Mouse (Mus musculus) CH12.LX (cell line): Measurements from ENCODE around the gene Pdcd2. TPM values are rescaled to one million over a fixed set of nuclear protein-coding genes. Genes with fewer than 3 reads are reported as not detected.
A peak's percentile ranks its signal among the peaks of the same experiment; 100 is the strongest.
"Not testable (repeated sequence)": the region's sequence is repeated elsewhere in the genome, so short reads cannot be mapped to it uniquely, and the experiment has no call there.

ENCODE experiments used
- DNase-seq: peaks from one replicate; pipeline ENCODE4 v3.0.0-alpha.2; 2013; ENCODE audit errors: extremely low read depth
- H3K27ac ChIP-seq: 2 replicates; pipeline ENCODE4 v1.5.1; 2012; ENCODE audit warnings: low read depth, mild to moderate bottlenecking, control low read depth, moderate library complexity; ENCODE audit not compliant: insufficient read depth
- H3K27me3 ChIP-seq: replicated peaks from 2 replicates; pipeline ENCODE3; 2012; ENCODE audit warnings: inconsistent platforms
- H3K36me3 ChIP-seq, 2 experiments: replicated peaks in 1 of 2; 2 replicates each; pipeline versions ENCODE3 to v1.6.1; 2012; ENCODE audit warnings: inconsistent platforms in 1 of 2, low read length in 1 of 2, mild to moderate bottlenecking in 1 of 2, mixed read lengths in 1 of 2, moderate library complexity in 1 of 2; ENCODE audit not compliant: control insufficient read depth in 1 of 2, insufficient read depth in 1 of 2
- H3K4me1 ChIP-seq, 2 experiments: 2 replicates each; pipeline ENCODE4 v1.6.1; 2012; ENCODE audit warnings: inconsistent platforms in 1 of 2, moderate library complexity in 1 of 2; ENCODE audit not compliant: insufficient read depth in 2 of 2, control insufficient read depth in 1 of 2
- H3K4me2 ChIP-seq: 2 replicates; pipeline ENCODE4 v1.6.1; 2012; ENCODE audit warnings: low read depth, mild to moderate bottlenecking, control low read depth; ENCODE audit not compliant: poor library complexity, insufficient read depth, severe bottlenecking
- H3K4me3 ChIP-seq, 3 experiments: fragments of 150-350 bp in 1 of 3; sonication (generic) in 1 of 3; replicated peaks in 1 of 3; 2 replicates each; pipeline versions ENCODE3 to v1.5.1; 2011 to 2012; ENCODE audit warnings: low read depth in 2 of 3, low read length in 2 of 3, mild to moderate bottlenecking in 2 of 3, moderate library complexity in 2 of 3, control low read depth in 1 of 3, improper control_type of control experiment in 1 of 3, inconsistent platforms in 1 of 3, mixed read lengths in 1 of 3; ENCODE audit not compliant: poor library complexity in 1 of 3
- H3K79me2 ChIP-seq: replicated peaks from 2 replicates; pipeline ENCODE4 v1.6.1; 2012; ENCODE audit warnings: mild to moderate bottlenecking, moderate library complexity; ENCODE audit not compliant: control insufficient read depth, poor library complexity, insufficient read depth, severe bottlenecking; ENCODE audit errors: extremely low read depth
- H3K9ac ChIP-seq: 2 replicates; pipeline ENCODE4 v1.6.1; 2012; ENCODE audit warnings: low read depth, mild to moderate bottlenecking, control low read depth, moderate library complexity; ENCODE audit not compliant: insufficient read depth
- H3K9me3 ChIP-seq: replicated peaks from 2 replicates; pipeline ENCODE3; 2012; ENCODE audit warnings: low read length, inconsistent platforms, mixed read lengths
- CHD1 ChIP-seq: IDR thresholded peaks from 2 replicates; pipeline ENCODE4 v1.6.1; 2012; ENCODE audit warnings: low read depth, low read length, improper control_type of control experiment, inconsistent platforms
- CTCF ChIP-seq, 2 experiments: IDR thresholded peaks in 1 of 2; conservative IDR thresholded peaks in 1 of 2; 2 replicates each; pipeline ENCODE4 v1.5.1; 2011 to 2012; ENCODE audit warnings: low read depth in 2 of 2, low read length in 2 of 2, improper control_type of control experiment in 1 of 2, inconsistent platforms in 1 of 2, mild to moderate bottlenecking in 1 of 2, moderate library complexity in 1 of 2
- GABPA ChIP-seq: IDR thresholded peaks from 2 replicates; pipeline ENCODE4 v1.6.1; 2012; ENCODE audit warnings: low read depth, low read length, improper control_type of control experiment, inconsistent platforms; ENCODE audit not compliant: insufficient replicate concordance
- HCFC1 ChIP-seq: IDR thresholded peaks from 2 replicates; pipeline ENCODE4 v1.6.1; 2012; ENCODE audit warnings: low read depth, mild to moderate bottlenecking, inconsistent platforms, low read length, improper control_type of control experiment
- IRF4 ChIP-seq: IDR thresholded peaks from 2 replicates; pipeline ENCODE4 v1.6.1; 2014; ENCODE audit warnings: low read depth, mild to moderate bottlenecking, inconsistent platforms, low read length, improper control_type of control experiment
- JUN ChIP-seq: IDR thresholded peaks from 2 replicates; pipeline ENCODE4 v1.6.1; 2011; ENCODE audit warnings: low read depth, mild to moderate bottlenecking, low read length, improper control_type of control experiment, moderate library complexity; ENCODE audit not compliant: insufficient read depth
- JUND ChIP-seq: conservative IDR thresholded peaks from 2 replicates; pipeline ENCODE4 v1.6.1; 2011; ENCODE audit warnings: low read depth, low read length, improper control_type of control experiment
- MAZ ChIP-seq: IDR thresholded peaks from 2 replicates; pipeline ENCODE4 v1.6.1; 2012; ENCODE audit warnings: low read depth, mild to moderate bottlenecking, inconsistent platforms, low read length, improper control_type of control experiment, moderate library complexity
- MEF2A ChIP-seq: IDR thresholded peaks from 2 replicates; pipeline ENCODE4 v1.6.1; 2014; ENCODE audit warnings: low read depth, mild to moderate bottlenecking, inconsistent platforms, low read length, improper control_type of control experiment, borderline replicate concordance
- MYC ChIP-seq: IDR thresholded peaks from 2 replicates; pipeline ENCODE4 v1.6.1; 2011; ENCODE audit warnings: low read depth, mild to moderate bottlenecking, improper control_type of control experiment, low read length
- NRF1 ChIP-seq: IDR thresholded peaks from 2 replicates; pipeline ENCODE4 v1.6.1; 2014; ENCODE audit warnings: low read depth, mild to moderate bottlenecking, inconsistent platforms, low read length, improper control_type of control experiment, moderate library complexity
- PAX5 ChIP-seq: IDR thresholded peaks from 2 replicates; pipeline ENCODE4 v1.6.1; 2012; ENCODE audit warnings: low read length, inconsistent platforms, mixed read lengths
- POLR2AphosphoS2 ChIP-seq: IDR thresholded peaks from 2 replicates; pipeline ENCODE4 v1.6.1; 2011; ENCODE audit warnings: low read depth, low read length, improper control_type of control experiment
- SMC3 ChIP-seq: IDR thresholded peaks from 2 replicates; pipeline ENCODE4 v1.6.1; 2011; ENCODE audit warnings: low read depth, low read length, improper control_type of control experiment
- TBP ChIP-seq: conservative IDR thresholded peaks from 2 replicates; pipeline ENCODE4 v1.6.1; 2011; ENCODE audit warnings: low read depth, low read length, improper control_type of control experiment
- TCF12 ChIP-seq: IDR thresholded peaks from 2 replicates; pipeline ENCODE4 v1.6.1; 2014; ENCODE audit warnings: low read depth, mild to moderate bottlenecking, inconsistent platforms, low read length, improper control_type of control experiment
- ZKSCAN1 ChIP-seq: IDR thresholded peaks from 2 replicates; pipeline ENCODE4 v1.6.1; 2012; ENCODE audit warnings: low read depth, inconsistent platforms, low read length, improper control_type of control experiment, borderline replicate concordance
- ZMIZ1 ChIP-seq: IDR thresholded peaks from 2 replicates; pipeline ENCODE4 v1.6.1; 2012; ENCODE audit warnings: low read depth, mild to moderate bottlenecking, inconsistent platforms, low read length, improper control_type of control experiment
- dilution Hi-C: fragments of 300-500 bp; cut with MboI; formaldehyde crosslinking; loops from 2 replicates; pipeline ENCODE4 v1.14.3; 2020; ENCODE audit warnings: low sequenced_read_pairs; ENCODE audit not compliant: extremely low pct_unique_long_range_greater_than_20kb, extremely low pct_ligation_motif_present
- in situ Hi-C: fragments of 300-500 bp; cut with MboI; formaldehyde crosslinking; loops from 3 replicates; pipeline ENCODE4 v1.14.3; 2019; ENCODE audit warnings: low sequenced_read_pairs, low pct_ligation_motif_present, low pct_unique_long_range_greater_than_20kb, mixed read lengths
- polyA plus RNA-seq: library from polyadenylated mRNA; unstranded; fragments of >175 nt; gene quantifications from 2 replicates; pipeline ENCODE4 v1.2.1, GENCODE M21; 2012; ENCODE audit warnings: low read depth; ENCODE audit not compliant: insufficient read length
- total RNA-seq, 2 experiments: library from RNA; depleted of rRNA; stranded (reverse); fragments of 300-350 nt in 1 of 2; fragments of >200 nt in 1 of 2; gene quantifications; 2 replicates each; pipeline ENCODE4 v1.2.3; 2012 to 2014

Pdcd2 gene
- total and polyA plus RNA-seq, 3 experiments, result 78.2 to 106 (median 98.6) TPM

DNA sequence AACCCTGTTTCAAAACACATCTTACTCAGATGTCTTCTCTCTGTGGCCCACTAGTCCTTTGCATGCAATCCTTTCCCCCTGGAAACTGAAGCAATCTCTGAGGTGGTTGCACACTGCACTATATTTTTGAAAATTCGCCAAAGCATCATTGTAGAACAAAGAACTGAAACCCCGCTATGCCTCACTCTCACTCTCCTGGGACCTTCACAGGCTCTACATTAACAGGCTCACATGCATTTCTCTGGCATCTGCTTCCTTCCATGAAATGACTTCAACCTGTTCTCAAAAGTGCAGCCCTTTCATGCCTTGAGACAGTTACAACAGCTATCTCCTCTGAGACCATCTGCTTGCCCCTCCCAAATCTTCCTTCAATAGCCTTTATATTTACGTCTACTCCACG, 19.3 kb upstream of the Pdcd2 start (continued):
- TF ChIP-seq JUN, result peak; percentile 34; the same call in 1 of the 2 replicates
- no peak for TF ChIP-seq MAZ

DNA sequence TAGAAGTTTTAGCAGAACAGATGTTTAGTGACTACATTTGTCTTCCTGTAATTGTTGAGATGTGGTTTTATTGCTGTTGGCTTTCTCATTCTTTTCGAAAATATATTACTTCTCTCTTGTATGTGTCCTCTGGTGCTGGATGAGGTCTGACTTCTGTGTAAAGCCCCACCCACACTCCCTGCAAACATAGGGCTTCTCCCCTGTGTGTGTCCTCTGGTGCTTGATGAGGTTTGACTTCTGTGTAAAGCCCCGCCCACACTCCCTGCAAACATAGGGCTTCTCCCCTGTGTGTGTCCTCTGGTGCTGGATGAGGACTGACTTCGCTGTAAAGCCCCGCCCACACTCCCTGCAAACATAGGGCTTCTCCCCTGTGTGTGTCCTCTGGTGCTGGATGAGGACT, 16.8 kb upstream of the Pdcd2 start:
- DNase-seq, H3K27me3 ChIP-seq, H3K27ac ChIP-seq, H3K4me3 ChIP-seq, dilution Hi-C loops, H3K79me2 ChIP-seq, H3K4me2 ChIP-seq, H3K36me3 ChIP-seq, H3K9ac ChIP-seq: not testable (repeated sequence)
- Histone ChIP-seq H3K4me1 (peaks cover 0 to 22% of the 10 kb centered on the region in 2 experiments; a peak in 2 of 4 replicates), H3K9me3 (peaks cover 15% of the 10 kb centered on the region)
- in situ Hi-C loops, result loop anchor here (25.0 kb wide), 1 partner anchor 168 kb away; the partner anchor contains the start of gene Chd1

DNA sequence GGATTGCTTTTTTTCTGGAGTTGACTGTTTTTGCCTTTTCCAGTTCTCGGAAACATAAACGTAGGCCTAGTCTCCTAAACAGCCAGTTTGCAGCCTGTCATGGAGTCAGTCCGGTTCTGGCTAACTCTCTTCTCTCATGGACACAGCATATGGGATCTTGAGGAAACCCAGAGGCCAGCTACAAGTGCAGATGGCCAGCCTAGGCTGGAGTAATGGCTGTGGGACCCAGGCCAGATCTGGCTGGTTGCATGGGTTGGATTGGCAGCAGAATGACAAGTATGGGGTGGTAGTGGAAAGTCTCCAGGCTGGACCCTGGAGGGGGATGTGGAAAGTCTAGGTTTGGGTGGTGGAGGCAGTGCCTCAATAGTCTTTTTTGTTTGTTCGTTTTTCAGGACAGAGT, 13.2 kb upstream of the Pdcd2 start:
- dilution Hi-C loops, result no loop called here
- H3K9me3 ChIP-seq, result peaks cover 14% of the 10 kb centered on the region
- peaks cover 3 to 7% of the 10 kb centered on the region in 2 experiments for H3K36me3 ChIP-seq
- H3K4me2 ChIP-seq, result no peak overlapping the region
- H3K79me2 ChIP-seq, result no peaks in the 10 kb centered on the region
- H3K4me1 ChIP-seq, result peaks cover 0 to 15% of the 10 kb centered on the region in 2 experiments; a peak in 3 of 4 replicates
- H3K9ac ChIP-seq, result no peak overlapping the region
- no peak overlapping the region for H3K4me3 ChIP-seq
- DNase-seq, result no peak
- H3K27ac ChIP-seq, result no peak overlapping the region
- TF ChIP-seq CTCF (conservative IDR thresholded peaks at IDR 0.05 in 1 of 2, IDR thresholded peaks at IDR 0.05 in 1 of 2; ENCODE audit: low read depth in 2 of 2, low read length in 2 of 2), result no peak
- no peak for TF ChIP-seq HCFC1
- TF ChIP-seq TBP, result no peak
- no peak for TF ChIP-seq MEF2A
- no peak for TF ChIP-seq TCF12
- no peak for TF ChIP-seq SMC3
- no peak for TF ChIP-seq MYC
- no peak for TF ChIP-seq IRF4
- TF ChIP-seq JUN, result no peak
- no peak for TF ChIP-seq NRF1
- TF ChIP-seq GABPA, result no peak
- TF ChIP-seq JUND, result no peak
- no peak for TF ChIP-seq PAX5
- no peak for TF ChIP-seq POLR2AphosphoS2
- TF ChIP-seq ZKSCAN1, result no peak
- TF ChIP-seq CHD1, result no peak
- TF ChIP-seq ZMIZ1, result no peak
- in situ Hi-C loops, result loop anchor here (25.0 kb wide), 1 partner anchor 172 kb away; the partner anchor contains the start of gene Chd1
- H3K27me3 ChIP-seq, result no peaks in the 10 kb centered on the region
